Mouse (Mus musculus): Measurements from ENCODE around the gene Zfp618. TPM values are rescaled to one million over a fixed set of nuclear protein-coding genes. Genes with fewer than 3 reads are reported as not detected.
A peak's percentile ranks its signal among the peaks of the same experiment; 100 is the strongest.

Gene Zfp618
- polyA plus RNA-seq, 1 experiment: 1.9 TPM

- Histone ChIP-seq H3K4me3 (ENCODE audit: insufficient read depth, low read length) (no peak overlapping the region), H3K27ac (ENCODE audit: insufficient read depth, low read length) (no peak overlapping the region), H3K4me1 (ENCODE audit: control insufficient read depth, insufficient read depth, low read length) (no peaks in the 10 kb centered on the region)
- TF ChIP-seq CTCF (IDR thresholded peaks at IDR 0.05; ENCODE audit: extremely low read depth, insufficient read depth, low read length) (no peak), POLR2A (IDR thresholded peaks at IDR 0.05; ENCODE audit: extremely low read depth, insufficient read depth, low read length) (no peak)
Observed at GRCm38 (mm10) chr4:63155596-63155995, 190.2 kb downstream of the Zfp618 start.

DNA sequence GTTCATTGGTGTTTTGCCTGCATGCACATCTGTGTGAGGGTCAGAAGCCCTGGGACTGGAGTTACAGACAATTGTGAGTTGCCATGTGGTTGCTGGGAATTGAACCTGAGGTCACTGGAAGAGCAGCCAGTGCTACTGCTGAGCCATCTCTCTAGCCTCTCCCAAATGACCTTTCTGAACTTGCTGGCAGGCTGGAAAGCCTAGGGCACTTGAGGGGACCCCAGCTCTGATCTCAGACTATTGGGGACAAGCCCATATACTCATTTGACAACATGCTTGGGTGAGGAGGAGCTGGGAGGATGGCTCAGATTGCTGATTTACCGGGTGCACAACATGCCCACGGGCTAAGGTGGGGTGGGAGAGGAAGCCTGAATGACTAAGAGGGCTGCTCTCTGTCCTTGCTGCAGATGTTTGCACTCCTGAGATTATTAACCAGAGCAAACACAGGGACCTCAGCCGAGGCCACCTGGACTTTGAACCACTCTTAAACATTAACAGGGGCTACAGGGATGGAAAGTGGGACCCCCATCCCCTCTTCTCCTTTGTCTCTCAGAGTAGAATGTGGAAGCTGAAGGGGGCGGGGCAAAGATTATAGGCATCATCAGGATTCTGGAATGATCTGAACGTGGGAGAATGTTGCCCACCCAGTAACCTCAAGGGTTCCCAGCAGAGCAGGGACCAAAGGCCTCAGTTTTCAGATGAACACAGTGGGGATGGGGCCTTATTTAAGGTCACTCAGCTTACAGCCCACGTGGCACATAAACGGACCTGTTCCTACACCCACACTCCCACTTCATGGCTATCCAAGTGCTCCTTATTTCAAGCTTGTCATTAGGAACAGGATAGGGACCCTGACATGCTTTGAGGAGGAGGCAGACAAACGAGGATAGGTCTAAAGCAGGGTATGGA lies 191.6 kb downstream of the Zfp618 start:
- H3K4me3 ChIP-seq (ENCODE audit: insufficient read depth, low read length): no peak overlapping the region
- H3K27ac ChIP-seq (ENCODE audit: insufficient read depth, low read length): no peak overlapping the region
- no peaks in the 10 kb centered on the region for H3K4me1 ChIP-seq (ENCODE audit: control insufficient read depth, insufficient read depth, low read length)
- TF ChIP-seq CTCF (IDR thresholded peaks at IDR 0.05; ENCODE audit: extremely low read depth, insufficient read depth, low read length): no peak
- no peak for TF ChIP-seq POLR2A (IDR thresholded peaks at IDR 0.05; ENCODE audit: extremely low read depth, insufficient read depth, low read length)

DNA sequence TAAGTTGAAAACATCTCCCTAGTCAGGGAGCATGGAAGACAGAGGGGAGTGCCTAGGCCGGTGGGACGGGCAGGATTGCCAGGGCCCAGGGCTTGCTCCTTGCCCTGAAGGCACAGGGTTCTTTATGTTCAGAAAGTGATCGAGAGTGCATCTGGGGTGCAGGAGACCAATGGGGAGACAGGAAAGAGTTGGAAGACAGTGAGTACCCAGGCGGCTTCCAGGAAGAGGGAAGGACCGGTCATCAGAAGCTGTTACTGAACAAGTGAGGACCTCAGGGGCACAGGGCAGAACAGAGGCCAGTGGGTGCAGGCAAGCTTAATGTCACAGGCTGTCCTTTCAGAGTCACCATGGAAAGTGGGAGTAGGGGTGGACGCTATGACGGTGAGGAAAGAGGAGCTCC lies 192.8 kb downstream of the Zfp618 start:
- Histone ChIP-seq H3K4me3 (ENCODE audit: insufficient read depth, low read length) (no peak overlapping the region), H3K27ac (ENCODE audit: insufficient read depth, low read length) (no peak overlapping the region), H3K4me1 (ENCODE audit: control insufficient read depth, insufficient read depth, low read length) (no peaks in the 10 kb centered on the region)
- TF ChIP-seq CTCF (IDR thresholded peaks at IDR 0.05; ENCODE audit: extremely low read depth, insufficient read depth, low read length) (no peak), POLR2A (IDR thresholded peaks at IDR 0.05; ENCODE audit: extremely low read depth, insufficient read depth, low read length) (no peak)

GRCm38 (mm10) chr4:63158961-63159592 lies 193.7 kb downstream of the Zfp618 start:
- H3K27ac ChIP-seq (ENCODE audit: insufficient read depth, low read length): no peak overlapping the region
- H3K4me3 ChIP-seq (ENCODE audit: insufficient read depth, low read length): no peak overlapping the region
- TF ChIP-seq POLR2A (IDR thresholded peaks at IDR 0.05; ENCODE audit: extremely low read depth, insufficient read depth, low read length) (no peak), CTCF (IDR thresholded peaks at IDR 0.05; ENCODE audit: extremely low read depth, insufficient read depth, low read length) (peak; percentile 95)
- no peaks in the 10 kb centered on the region for H3K4me1 ChIP-seq (ENCODE audit: control insufficient read depth, insufficient read depth, low read length)

GRCm38 (mm10) chr4:63165636-63166035 lies 200.3 kb downstream of the Zfp618 start:
- TF ChIP-seq POLR2A (IDR thresholded peaks at IDR 0.05; ENCODE audit: extremely low read depth, insufficient read depth, low read length): no peak
- TF ChIP-seq CTCF (IDR thresholded peaks at IDR 0.05; ENCODE audit: extremely low read depth, insufficient read depth, low read length): no peak
- no peak overlapping the region for H3K27ac ChIP-seq (ENCODE audit: insufficient read depth, low read length)
- H3K4me3 ChIP-seq (ENCODE audit: insufficient read depth, low read length): no peak overlapping the region
- no peaks in the 10 kb centered on the region for H3K4me1 ChIP-seq (ENCODE audit: control insufficient read depth, insufficient read depth, low read length)

GRCm38 (mm10) chr4:63166323-63166722 lies 200.9 kb downstream of the Zfp618 start:
- Histone ChIP-seq H3K27ac (ENCODE audit: insufficient read depth, low read length) (no peak overlapping the region), H3K4me3 (ENCODE audit: insufficient read depth, low read length) (no peak overlapping the region), H3K4me1 (ENCODE audit: control insufficient read depth, insufficient read depth, low read length) (no peaks in the 10 kb centered on the region)
- TF ChIP-seq POLR2A (IDR thresholded peaks at IDR 0.05; ENCODE audit: extremely low read depth, insufficient read depth, low read length) (no peak), CTCF (IDR thresholded peaks at IDR 0.05; ENCODE audit: extremely low read depth, insufficient read depth, low read length) (no peak)

DNA sequence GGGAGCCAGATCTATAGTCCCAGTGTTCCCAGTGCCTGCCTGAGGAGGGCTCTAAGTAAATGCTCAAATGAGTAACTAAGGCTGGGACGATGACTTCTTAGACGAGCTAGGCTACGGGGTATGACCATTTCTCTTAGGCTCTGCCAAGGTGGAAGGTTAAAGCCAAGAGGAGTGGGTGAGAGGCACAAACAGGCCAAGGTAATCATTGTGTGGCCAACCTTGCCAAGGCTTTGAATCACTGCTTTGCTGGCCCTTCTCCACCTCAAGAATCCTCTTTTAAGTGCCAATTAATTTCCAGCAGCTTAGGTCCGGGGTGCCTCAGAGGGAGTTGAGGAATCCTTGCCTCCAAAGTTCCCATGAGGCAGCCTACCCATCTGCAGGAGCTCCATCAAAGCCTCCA lies 204.7 kb downstream of the Zfp618 start:
- Histone ChIP-seq H3K27ac (ENCODE audit: insufficient read depth, low read length) (no peak overlapping the region), H3K4me3 (ENCODE audit: insufficient read depth, low read length) (no peak overlapping the region), H3K4me1 (ENCODE audit: control insufficient read depth, insufficient read depth, low read length) (no peaks in the 10 kb centered on the region)
- TF ChIP-seq CTCF (IDR thresholded peaks at IDR 0.05; ENCODE audit: extremely low read depth, insufficient read depth, low read length) (no peak), POLR2A (IDR thresholded peaks at IDR 0.05; ENCODE audit: extremely low read depth, insufficient read depth, low read length) (no peak)

DNA sequence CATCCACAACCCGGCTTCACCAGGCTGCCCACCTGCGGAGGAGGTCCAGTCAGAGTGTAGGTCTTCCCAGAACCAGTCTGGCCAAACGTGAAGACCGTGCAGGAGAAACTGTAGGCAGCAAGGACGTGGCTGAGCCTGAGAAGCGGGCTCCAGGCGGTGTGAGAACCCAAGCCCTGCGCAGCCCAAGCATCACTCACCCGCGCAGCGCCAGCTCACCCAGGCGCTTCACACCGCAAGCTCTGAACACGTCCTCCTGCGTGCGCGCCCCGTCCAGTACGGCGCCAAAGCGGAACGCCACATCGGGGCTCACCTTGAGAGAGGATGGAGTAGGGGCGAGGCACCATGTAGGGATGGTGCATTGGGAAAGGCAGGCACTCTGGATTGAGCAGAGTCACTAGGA lies 205.7 kb downstream of the Zfp618 start:
- no peak overlapping the region for H3K4me3 ChIP-seq (ENCODE audit: insufficient read depth, low read length)
- no peaks in the 10 kb centered on the region for H3K4me1 ChIP-seq (ENCODE audit: control insufficient read depth, insufficient read depth, low read length)
- no peak overlapping the region for H3K27ac ChIP-seq (ENCODE audit: insufficient read depth, low read length)
- TF ChIP-seq POLR2A (IDR thresholded peaks at IDR 0.05; ENCODE audit: extremely low read depth, insufficient read depth, low read length): no peak
- no peak for TF ChIP-seq CTCF (IDR thresholded peaks at IDR 0.05; ENCODE audit: extremely low read depth, insufficient read depth, low read length)

DNA sequence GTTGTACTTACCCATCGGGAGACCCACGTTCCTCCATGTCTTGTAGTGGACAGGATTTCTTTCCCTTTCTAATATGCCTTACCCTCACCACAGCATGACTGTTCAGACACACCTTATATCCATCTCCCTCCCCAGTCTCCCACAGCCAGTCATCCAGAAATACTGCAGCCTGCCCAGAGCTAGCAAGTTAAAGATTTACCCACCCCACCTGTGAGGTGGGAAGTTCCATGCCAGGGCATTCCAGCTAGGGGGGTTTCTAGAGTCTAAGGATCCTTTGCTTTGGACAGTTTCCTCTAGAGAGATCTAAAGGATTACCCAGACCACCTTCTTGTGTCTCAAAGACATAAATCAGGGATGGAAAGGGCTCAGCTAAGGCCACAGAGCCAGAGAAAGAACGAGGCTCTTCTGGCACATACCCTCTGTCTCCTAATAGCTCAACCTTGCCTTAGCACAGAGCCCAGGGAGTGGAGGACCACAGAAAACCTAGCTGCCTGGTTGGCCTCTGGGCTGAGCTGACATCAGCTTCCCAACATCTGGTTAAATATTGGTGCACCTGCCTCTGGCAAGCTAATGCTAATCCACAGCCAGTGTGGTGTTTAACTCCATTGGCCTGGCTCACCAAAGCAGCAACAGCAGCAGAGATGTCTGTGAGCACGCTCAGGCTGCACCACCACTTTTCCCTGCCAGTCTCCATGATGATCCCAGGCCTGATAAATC lies 206.8 kb downstream of the Zfp618 start, which contains the start of gene Kif12:
Gene Kif12, minus strand, starts transcription at position 163 of the 717 bp plus-strand sequence.
- Histone ChIP-seq H3K4me1 (ENCODE audit: control insufficient read depth, insufficient read depth, low read length) (no peaks in the 10 kb centered on the region), H3K4me3 (ENCODE audit: insufficient read depth, low read length) (no peak within 1 kb of the TSS), H3K27ac (ENCODE audit: insufficient read depth, low read length) (no peak within 1 kb of the TSS)
- TF ChIP-seq CTCF (IDR thresholded peaks at IDR 0.05; ENCODE audit: extremely low read depth, insufficient read depth, low read length): no peak
- no peak for TF ChIP-seq POLR2A (IDR thresholded peaks at IDR 0.05; ENCODE audit: extremely low read depth, insufficient read depth, low read length)

Measured in cortical plate, adult 2 months (tissue).